Mouse (Mus musculus): ENCODE measurements at regions not wholly inside any gene's neighbourhood (a gene's known extent, or its start where the extent isn't known, plus 50 kb on each side); places are given as distances from the start of the nearest gene placed in this dataset.

DNA sequence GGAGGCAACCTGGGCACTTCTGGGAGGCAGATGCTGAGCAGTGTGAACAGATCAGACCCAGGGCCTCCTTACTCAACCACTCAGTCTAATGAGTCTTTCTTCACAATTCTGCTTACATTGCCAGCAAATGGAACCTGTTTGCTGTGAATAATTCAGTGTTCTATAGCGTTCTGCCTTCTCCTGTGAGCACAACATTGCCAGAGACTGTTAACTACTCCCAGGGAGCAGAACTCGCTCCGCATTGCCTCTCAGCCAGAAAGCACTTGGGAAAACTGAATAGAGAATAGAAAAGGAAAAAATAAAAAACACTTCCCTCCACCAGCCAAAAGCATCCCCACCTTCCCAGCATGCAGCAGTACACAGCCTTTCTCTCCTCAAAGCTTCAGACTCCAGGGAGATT, 51.5 kb downstream of the Aym1 start:
- DNase-seq = no peak

DNA sequence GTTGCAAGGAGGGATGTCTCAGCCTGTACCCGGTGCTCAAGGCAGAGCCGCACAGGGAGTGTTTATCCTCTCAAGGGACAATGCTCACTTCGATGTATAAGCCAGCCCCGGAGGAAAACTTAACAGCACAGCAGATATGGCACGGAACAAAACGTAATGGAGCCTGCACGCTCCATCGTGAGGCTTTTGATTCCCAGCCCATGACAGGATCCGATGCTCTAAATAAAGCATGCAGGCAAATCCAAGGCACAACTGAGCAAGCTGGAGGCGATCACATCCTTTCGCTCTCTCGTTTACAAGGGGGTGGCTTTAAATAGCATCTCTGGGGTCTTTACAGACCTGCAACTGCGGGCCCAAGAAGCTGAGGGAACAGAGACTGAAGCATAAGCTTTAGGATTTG, 53.9 kb downstream of the Aym1 start:
- no peak for DNase-seq

GRCm38 (mm10) chr5:113414639-113415038, 57.5 kb downstream of the Aym1 start:
- peak; percentile 83 to 87 for DNase-seq

- DNase-seq = no peak
Observed at GRCm38 (mm10) chr5:113418335-113419013, 61.4 kb downstream of the Aym1 start.

- DNase-seq = peak in 1 of 2 experiments; percentile 57
Observed at GRCm38 (mm10) chr5:113420619-113421018, 63.5 kb downstream of the Aym1 start.

GRCm38 (mm10) chr5:113421993-113422725, 65.1 kb downstream of the Aym1 start:
- DNase-seq = peak; percentile 55 to 61

GRCm38 (mm10) chr5:113422726-113423110, 65.6 kb downstream of the Aym1 start:
- no peak for DNase-seq

GRCm38 (mm10) chr5:113427779-113428178, 62.4 kb upstream of the Wscd2 start:
- DNase-seq = no peak

- no peak for DNase-seq
Observed at GRCm38 (mm10) chr5:113431334-113431733, 58.8 kb upstream of the Wscd2 start.

DNA sequence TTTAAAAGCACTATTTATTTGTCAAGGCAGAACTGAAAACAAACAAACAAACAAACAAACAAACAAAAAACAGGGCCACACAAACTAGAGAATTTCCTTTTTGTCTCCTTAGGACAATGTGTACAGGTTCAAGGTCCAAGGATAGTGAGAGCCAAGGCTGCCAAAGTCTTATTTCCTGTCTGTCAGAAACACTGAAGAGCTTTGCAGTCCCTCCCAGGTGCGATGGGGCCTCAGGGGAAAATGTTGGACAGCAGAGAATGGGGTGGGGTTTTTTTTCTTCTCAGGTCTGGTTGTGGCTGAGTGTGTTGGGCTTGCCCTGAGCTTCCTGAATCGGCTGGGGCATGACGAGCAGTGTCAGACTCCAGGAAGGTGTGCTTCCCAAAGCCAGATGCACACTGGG, 53.1 kb upstream of the Wscd2 start:
- no peak for DNase-seq
